In the genomic region with DNA sequence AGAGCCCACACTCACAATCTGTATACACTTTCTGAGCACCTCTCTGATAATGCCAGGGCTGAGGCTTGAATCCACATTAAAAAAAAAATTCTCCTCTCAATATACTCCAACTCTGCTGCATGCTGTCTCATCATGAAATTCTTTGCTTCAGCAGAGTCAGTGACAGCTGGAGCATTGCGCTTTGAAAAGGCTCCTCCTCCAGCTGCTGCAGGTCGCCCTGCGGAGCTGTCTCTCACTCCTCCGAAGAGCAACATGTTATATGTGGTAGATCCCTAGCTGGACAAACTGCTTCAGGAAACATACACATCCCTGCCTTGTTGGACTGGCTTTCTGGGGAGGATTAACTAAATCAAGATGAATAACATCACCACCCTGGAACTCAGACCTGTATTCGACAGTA, we compare ENCODE assay signal across 21 mouse cellular contexts.
DNase-seq lines count a peak whose midpoint lies in the region; ATAC-seq and TF ChIP-seq lines count a peak whose summit lies in the region.
"Had no signal": no experiment of that assay in that cellular context is flagged by ENCODE, and none has a peak within 500 bp of the region (broad histone marks: within the 10 kb centered on the region; RNA-seq: fewer than 3 reads in every experiment).

No protein-coding gene starts in this region.

- no peak for DNase-seq in kidney, postnatal 14 days
- peak; percentile 26 for DNase-seq in kidney, postnatal 10 days
- DNase-seq in kidney, adult 8-10 months = no peak
- DNase-seq in stomach, postnatal 0 days (ENCODE audit: low spot score) = no peak
- no peak for DNase-seq in layer of hippocampus, adult 8-10 months (ENCODE audit: low spot score in 2 of 2)
- DNase-seq: adrenal gland, adult 8-10 months; adrenal gland, postnatal 36 days; cerebellum, adult 11 months; cerebellum, adult 8-10 months; cerebellum, postnatal 14 days; embryo, embryonic 11 days; gastrocnemius, postnatal 10 days; heart, adult 18-20 months had no signal

- H3K27ac ChIP-seq in kidney, embryonic 14.5 days (ENCODE audit: low read depth, low read length) = no peak overlapping the region
- H3K27ac ChIP-seq in stomach, embryonic 15.5 days = no peak overlapping the region
- H3K27ac ChIP-seq in stomach, postnatal 0 days (replicated peaks) = no peak overlapping the region
- H3K27ac ChIP-seq: embryonic facial prominence, embryonic 12.5 days; forebrain, embryonic 12.5 days; heart, embryonic 10.5 days; hindbrain, embryonic 10.5 days; hindbrain, embryonic 14.5 days had no signal

- H3K36me3 ChIP-seq in kidney, embryonic 14.5 days (ENCODE audit: control insufficient read depth, insufficient read depth, low read length) = no peaks in the 10 kb centered on the region
- no peaks in the 10 kb centered on the region for H3K36me3 ChIP-seq in stomach, embryonic 15.5 days
- H3K36me3 ChIP-seq in stomach, postnatal 0 days (ENCODE audit: control insufficient read depth, insufficient read depth, low read length) = no peaks in the 10 kb centered on the region
- H3K36me3 ChIP-seq: embryonic facial prominence, embryonic 12.5 days; forebrain, embryonic 12.5 days; heart, embryonic 10.5 days; hindbrain, embryonic 10.5 days had no signal

- no peaks in the 10 kb centered on the region for H3K4me1 ChIP-seq in kidney, embryonic 14.5 days (ENCODE audit: control insufficient read depth, insufficient read depth, low read length)
- no peaks in the 10 kb centered on the region for H3K4me1 ChIP-seq in stomach, embryonic 15.5 days
- no peaks in the 10 kb centered on the region for H3K4me1 ChIP-seq in stomach, postnatal 0 days (replicated peaks; ENCODE audit: control insufficient read depth, insufficient read depth)
- H3K4me1 ChIP-seq: forebrain, embryonic 12.5 days; heart, embryonic 10.5 days; hindbrain, embryonic 10.5 days had no signal

- no peak for TF ChIP-seq CTCF in stomach, postnatal 0 days (IDR thresholded peaks at IDR 0.05; ENCODE audit: low read depth)

- TF ChIP-seq EP300 in stomach, postnatal 0 days (optimal IDR thresholded peaks at IDR 0.05) = no peak

- no peak for ATAC-seq in kidney, embryonic 14.5 days (ENCODE audit: low FRiP score, low TSS enrichment)
- no peak for ATAC-seq in stomach, embryonic 15.5 days (ENCODE audit: insufficient read depth, low FRiP score, low read depth)
- no peak for ATAC-seq in stomach, postnatal 0 days (ENCODE audit: low FRiP score, low TSS enrichment)
- ATAC-seq: forebrain, embryonic 16.5 days had no signal

- H3K9me3 ChIP-seq in kidney, embryonic 14.5 days (ENCODE audit: control insufficient read depth, low read length) = no peaks in the 10 kb centered on the region
- H3K9me3 ChIP-seq in stomach, embryonic 15.5 days = no peaks in the 10 kb centered on the region
- H3K9me3 ChIP-seq in stomach, postnatal 0 days (ENCODE audit: control insufficient read depth, low read length) = no peaks in the 10 kb centered on the region
- H3K9me3 ChIP-seq: embryonic facial prominence, embryonic 12.5 days; forebrain, embryonic 12.5 days; heart, embryonic 10.5 days; hindbrain, embryonic 10.5 days had no signal

- H3K27me3 ChIP-seq in kidney, embryonic 14.5 days (ENCODE audit: control insufficient read depth, insufficient read depth, low read length) = no peaks in the 10 kb centered on the region
- no peaks in the 10 kb centered on the region for H3K27me3 ChIP-seq in stomach, embryonic 15.5 days (replicated peaks)
- H3K27me3 ChIP-seq in stomach, postnatal 0 days (ENCODE audit: control insufficient read depth, insufficient read depth, low read length) = no peaks in the 10 kb centered on the region
- H3K27me3 ChIP-seq: embryonic facial prominence, embryonic 12.5 days; forebrain, embryonic 12.5 days had no signal

- H3K4me2 ChIP-seq in kidney, embryonic 14.5 days (replicated peaks; ENCODE audit: low read depth, low read length) = peak overlapping the region; percentile 8; the same call in 1 of the 2 replicates
- H3K4me2 ChIP-seq in stomach, embryonic 15.5 days = peak overlapping the region; percentile 6; the same call in 1 of the 2 replicates
- H3K4me2 ChIP-seq in stomach, postnatal 0 days (replicated peaks; ENCODE audit: low read depth) = no peak overlapping the region
- H3K4me2 ChIP-seq: embryonic facial prominence, embryonic 12.5 days; forebrain, embryonic 12.5 days; hindbrain, embryonic 14.5 days had no signal

- H3K4me3 ChIP-seq in kidney, embryonic 14.5 days (ENCODE audit: low read length) = no peak overlapping the region
- H3K4me3 ChIP-seq in stomach, embryonic 15.5 days (replicated peaks) = no peak overlapping the region
- no peak overlapping the region for H3K4me3 ChIP-seq in stomach, postnatal 0 days (ENCODE audit: low read depth, low read length)
- H3K4me3 ChIP-seq: embryonic facial prominence, embryonic 12.5 days; forebrain, embryonic 12.5 days; heart, embryonic 10.5 days; hindbrain, embryonic 10.5 days had no signal

- WGBS in kidney, embryonic 14.5 days = 33% methylated on average over 5 of the region's 5 CpGs
- 27% methylated on average over 5 of the region's 5 CpGs for WGBS in stomach, embryonic 15.5 days
- whole genome bisulfite sequencing in stomach, postnatal 0 days = 33% methylated on average over 5 of the region's 5 CpGs

- H3K9ac ChIP-seq in kidney, embryonic 14.5 days (ENCODE audit: low read depth, low read length) = no peak overlapping the region
- no peak overlapping the region for H3K9ac ChIP-seq in stomach, embryonic 15.5 days
- no peak overlapping the region for H3K9ac ChIP-seq in stomach, postnatal 0 days (ENCODE audit: low read length)
- H3K9ac ChIP-seq: embryonic facial prominence, embryonic 12.5 days; forebrain, embryonic 12.5 days; hindbrain, embryonic 14.5 days had no signal
